Comparison of ENCODE assay signal across 15 mouse cellular contexts in genomic region chr16:4457927-4458326, GRCm38 (mm10).
"Had no signal": no experiment of that assay in that cellular context is flagged by ENCODE, and none has a peak within 500 bp of the region (broad histone marks: within the 10 kb centered on the region; RNA-seq: fewer than 3 reads in every experiment).

No protein-coding gene starts in this region.

- H3K4me3 ChIP-seq: neural tube, embryonic 15.5 days; stomach, embryonic 15.5 days had no signal

- DNase-seq: retina, postnatal 1 day; right cerebral cortex, adult 18-20 months; right cerebral cortex, postnatal 14 days; right cerebral cortex, postnatal 25 days; right cerebral cortex, postnatal 4 days; spleen, adult 18-20 months; thymus, adult 18-20 months; thymus, adult 2 months; thymus, postnatal 14 days; thymus, postnatal 25 days; thymus, postnatal 36 days; thymus, postnatal 4 days had no signal

- H3K27ac ChIP-seq: neural tube, embryonic 15.5 days; stomach, embryonic 15.5 days; stomach, postnatal 0 days had no signal
